Mouse (Mus musculus): ENCODE measurements at regions not wholly inside any gene's neighbourhood (a gene's known extent, or its start where the extent isn't known, plus 50 kb on each side); places are given as distances from the start of the nearest gene placed in this dataset.
A peak's percentile ranks its signal among the peaks of the same experiment; 100 is the strongest.

- 67% methylated on average over 6 of the region's 6 CpGs for WGBS
- DNase-seq (ENCODE audit: low spot score) = no peak
Measured at GRCm38 (mm10) chr19:14225061-14225696, 311.8 kb downstream of the Olfr1505 start.

GRCm38 (mm10) chr19:14225787-14226186, 312.5 kb downstream of the Olfr1505 start:
- DNase-seq (ENCODE audit: low spot score) = no peak
- WGBS = 52% methylated on average over 4 of the region's 4 CpGs
- Histone ChIP-seq H3K9me3 (replicated peaks) (no peaks in the 10 kb centered on the region), H3K27me3 (ENCODE audit: low read depth, poor library complexity, severe bottlenecking) (no peaks in the 10 kb centered on the region; the same call in 1 of the 2 replicates), H3K4me3 (no peak overlapping the region), H3K27ac (replicated peaks) (no peak overlapping the region), H3K36me3 (no peaks in the 10 kb centered on the region), H3K4me1 (no peaks in the 10 kb centered on the region)

More at GRCm38 (mm10) chr19:14225061-14225696, 311.8 kb downstream of the Olfr1505 start:
- no peaks in the 10 kb centered on the region for H3K36me3 ChIP-seq
- H3K9me3 ChIP-seq (replicated peaks) = no peaks in the 10 kb centered on the region
- H3K4me3 ChIP-seq = no peak overlapping the region
- no peaks in the 10 kb centered on the region for H3K4me1 ChIP-seq
- no peak overlapping the region for H3K27ac ChIP-seq (replicated peaks)
- H3K27me3 ChIP-seq (ENCODE audit: low read depth, poor library complexity, severe bottlenecking) = no peaks in the 10 kb centered on the region; the same call in 1 of the 2 replicates

- H3K9me3 ChIP-seq (replicated peaks) = no peaks in the 10 kb centered on the region
- DNase-seq (ENCODE audit: low spot score) = no peak
- no peaks in the 10 kb centered on the region for H3K36me3 ChIP-seq
- H3K27ac ChIP-seq (replicated peaks) = no peak overlapping the region
- H3K27me3 ChIP-seq (ENCODE audit: low read depth, poor library complexity, severe bottlenecking) = no peaks in the 10 kb centered on the region; the same call in 1 of the 2 replicates
- no peak overlapping the region for H3K4me3 ChIP-seq
- no peaks in the 10 kb centered on the region for H3K4me1 ChIP-seq
Measured at GRCm38 (mm10) chr19:14226521-14226920, 313.2 kb downstream of the Olfr1505 start.

GRCm38 (mm10) chr19:14243565-14243964, 330.2 kb downstream of the Olfr1505 start:
- 53% methylated on average over 5 of the region's 5 CpGs for WGBS
- H3K36me3 ChIP-seq = no peaks in the 10 kb centered on the region
- no peaks in the 10 kb centered on the region for H3K9me3 ChIP-seq (replicated peaks)
- peaks cover 77% of the 10 kb centered on the region for H3K27me3 ChIP-seq (ENCODE audit: low read depth, poor library complexity, severe bottlenecking)
- H3K4me3 ChIP-seq = no peak overlapping the region
- peaks cover 51% of the 10 kb centered on the region for H3K4me1 ChIP-seq
- no peak for DNase-seq (ENCODE audit: low spot score)
- no peak overlapping the region for H3K27ac ChIP-seq (replicated peaks)

GRCm38 (mm10) chr19:14246973-14247614, 333.8 kb downstream of the Olfr1505 start:
- Histone ChIP-seq H3K9me3 (replicated peaks) (no peaks in the 10 kb centered on the region), H3K4me3 (no peak overlapping the region), H3K36me3 (no peaks in the 10 kb centered on the region), H3K27ac (replicated peaks) (no peak overlapping the region), H3K27me3 (ENCODE audit: low read depth, poor library complexity, severe bottlenecking) (peaks cover 62% of the 10 kb centered on the region), H3K4me1 (peaks cover 29% of the 10 kb centered on the region)
- no peak for DNase-seq (ENCODE audit: low spot score)
- 61% methylated on average over 6 of the region's 6 CpGs for WGBS

GRCm38 (mm10) chr19:14247979-14248378, 334.6 kb downstream of the Olfr1505 start:
- Histone ChIP-seq H3K9me3 (replicated peaks) (no peaks in the 10 kb centered on the region), H3K4me1 (peaks cover 25% of the 10 kb centered on the region), H3K27ac (replicated peaks) (no peak overlapping the region), H3K27me3 (ENCODE audit: low read depth, poor library complexity, severe bottlenecking) (peaks cover 60% of the 10 kb centered on the region), H3K4me3 (no peak overlapping the region), H3K36me3 (no peaks in the 10 kb centered on the region)
- DNase-seq (ENCODE audit: low spot score) = no peak
- WGBS = 80% methylated on average over 1 of the region's 1 CpGs

GRCm38 (mm10) chr19:14258621-14259051, 339.2 kb downstream of the Tle4 start:
- Histone ChIP-seq H3K4me3 (peak overlapping the region; percentile 1; the same call in 1 of the 2 replicates), H3K36me3 (no peaks in the 10 kb centered on the region)
- WGBS = 11% methylated on average over 5 of the region's 5 CpGs

GRCm38 (mm10) chr19:14259223-14259622, 338.6 kb downstream of the Tle4 start:
- Histone ChIP-seq H3K4me3 (0 out of 2 replicates have a peak overlapping the region, but pooled peaks have one; percentile 1), H3K4me1 (peaks cover 36% of the 10 kb centered on the region), H3K9me3 (replicated peaks) (no peaks in the 10 kb centered on the region), H3K27ac (replicated peaks) (no peak overlapping the region), H3K27me3 (ENCODE audit: low read depth, poor library complexity, severe bottlenecking) (peaks cover 50% of the 10 kb centered on the region), H3K36me3 (no peaks in the 10 kb centered on the region)
- WGBS = 16% methylated on average over 2 of the region's 2 CpGs
- DNase-seq (ENCODE audit: low spot score) = no peak

More at GRCm38 (mm10) chr19:14258621-14259051, 339.2 kb downstream of the Tle4 start:
- peaks cover 38% of the 10 kb centered on the region for H3K4me1 ChIP-seq
- peak overlapping the region; percentile 42; the same call in 1 of the 2 replicates for H3K27ac ChIP-seq (replicated peaks)
- DNase-seq (ENCODE audit: low spot score) = peak; percentile 55
- H3K27me3 ChIP-seq (ENCODE audit: low read depth, poor library complexity, severe bottlenecking) = peaks cover 50% of the 10 kb centered on the region
- H3K9me3 ChIP-seq (replicated peaks) = no peaks in the 10 kb centered on the region

GRCm38 (mm10) chr19:14289331-14289737, 308.5 kb downstream of the Tle4 start:
- no peak overlapping the region for H3K4me3 ChIP-seq
- no peak for DNase-seq (ENCODE audit: low spot score)
- H3K4me1 ChIP-seq = no peaks in the 10 kb centered on the region
- H3K9me3 ChIP-seq (replicated peaks) = no peaks in the 10 kb centered on the region
- WGBS = 69% methylated on average over 1 of the region's 1 CpGs
- H3K36me3 ChIP-seq = no peaks in the 10 kb centered on the region
- no peaks in the 10 kb centered on the region for H3K27me3 ChIP-seq (ENCODE audit: low read depth, poor library complexity, severe bottlenecking)
- no peak overlapping the region for H3K27ac ChIP-seq (replicated peaks)

GRCm38 (mm10) chr19:14290911-14291310, 306.9 kb downstream of the Tle4 start:
- Histone ChIP-seq H3K36me3 (no peaks in the 10 kb centered on the region), H3K9me3 (replicated peaks) (no peaks in the 10 kb centered on the region), H3K27ac (replicated peaks) (no peak overlapping the region), H3K27me3 (ENCODE audit: low read depth, poor library complexity, severe bottlenecking) (no peaks in the 10 kb centered on the region), H3K4me3 (no peak overlapping the region), H3K4me1 (no peaks in the 10 kb centered on the region)
- WGBS = 92% methylated on average over 6 of the region's 6 CpGs
- DNase-seq (ENCODE audit: low spot score) = no peak

GRCm38 (mm10) chr19:14293172-14293571, 304.7 kb downstream of the Tle4 start:
- Histone ChIP-seq H3K27ac (replicated peaks) (no peak overlapping the region), H3K9me3 (replicated peaks) (no peaks in the 10 kb centered on the region), H3K36me3 (no peaks in the 10 kb centered on the region), H3K4me1 (no peaks in the 10 kb centered on the region), H3K27me3 (ENCODE audit: low read depth, poor library complexity, severe bottlenecking) (no peaks in the 10 kb centered on the region), H3K4me3 (no peak overlapping the region)
- DNase-seq (ENCODE audit: low spot score) = no peak
- 88% methylated on average over 3 of the region's 3 CpGs for WGBS

GRCm38 (mm10) chr19:14301176-14301943, 296.5 kb downstream of the Tle4 start:
- Histone ChIP-seq H3K4me3 (no peak overlapping the region), H3K4me1 (no peaks in the 10 kb centered on the region), H3K27me3 (ENCODE audit: low read depth, poor library complexity, severe bottlenecking) (no peaks in the 10 kb centered on the region), H3K27ac (replicated peaks) (no peak overlapping the region), H3K9me3 (replicated peaks) (no peaks in the 10 kb centered on the region), H3K36me3 (no peaks in the 10 kb centered on the region)
- 91% methylated on average over 6 of the region's 6 CpGs for whole genome bisulfite sequencing
- no peak for DNase-seq (ENCODE audit: low spot score)

GRCm38 (mm10) chr19:14314301-14314700, 283.6 kb downstream of the Tle4 start:
- H3K9me3 ChIP-seq (replicated peaks) = no peaks in the 10 kb centered on the region
- no peak overlapping the region for H3K27ac ChIP-seq (replicated peaks)
- 79% methylated on average over 7 of the region's 7 CpGs for WGBS
- no peaks in the 10 kb centered on the region for H3K36me3 ChIP-seq
- H3K4me1 ChIP-seq = no peaks in the 10 kb centered on the region
- H3K27me3 ChIP-seq (ENCODE audit: low read depth, poor library complexity, severe bottlenecking) = no peaks in the 10 kb centered on the region
- no peak overlapping the region for H3K4me3 ChIP-seq
- no peak for DNase-seq (ENCODE audit: low spot score)

Measured in midbrain, embryonic 10.5 days (tissue).